Mouse (Mus musculus): ENCODE data around the gene Mgrn1. TPM values are rescaled to one million over a fixed set of nuclear protein-coding genes. Genes with fewer than 3 reads are reported as not detected.

Gene Mgrn1
- polyA plus RNA-seq (2015; fragmentation: Nextera tagmentation; extraction: Ambion mirVana): 81.1 and 87.7 TPM in 2 replicates

DNA sequence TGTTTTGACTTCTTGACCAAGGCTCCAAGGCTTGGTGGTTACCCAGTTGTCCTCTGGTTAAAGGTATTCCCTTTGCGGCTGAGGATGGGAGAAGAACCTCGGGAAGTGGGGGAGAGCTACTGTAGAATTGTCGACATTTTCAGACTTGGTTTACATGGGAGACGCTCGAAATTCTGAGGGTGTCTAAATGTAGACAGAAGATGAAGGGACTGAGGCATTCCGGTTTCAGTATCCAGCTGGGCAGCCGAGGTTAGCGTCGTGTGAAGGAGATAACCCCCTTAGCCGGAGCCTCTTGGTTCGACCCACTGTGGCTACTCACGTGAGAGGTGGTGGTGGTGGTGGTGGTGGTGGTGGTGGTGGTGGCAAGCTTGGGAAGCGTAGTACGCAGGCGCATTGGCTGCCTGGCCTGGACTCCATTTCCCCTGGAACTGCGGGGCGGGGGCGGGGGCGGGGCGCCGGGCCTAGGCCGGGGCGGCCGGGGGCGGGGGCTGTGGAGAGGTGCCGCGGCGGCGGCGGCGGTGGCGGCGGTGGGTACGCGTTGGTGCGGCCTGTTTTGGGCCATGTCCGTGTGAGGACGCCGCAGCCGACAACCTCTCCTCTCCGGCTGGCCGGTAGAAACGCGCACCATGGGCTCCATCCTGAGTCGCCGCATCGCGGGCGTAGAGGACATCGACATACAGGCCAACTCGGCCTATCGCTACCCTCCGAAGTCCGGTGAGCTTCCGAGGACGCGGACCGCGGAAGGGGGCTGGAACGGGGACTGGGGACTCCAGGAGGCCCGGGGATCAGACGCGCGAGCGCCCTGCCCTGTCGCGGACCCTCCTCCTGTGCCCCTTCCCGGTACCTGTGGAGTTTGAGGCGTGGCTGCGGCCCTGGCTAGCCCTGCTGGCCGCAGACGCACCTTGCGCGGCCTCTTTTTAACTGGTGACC lies at the start of gene Mgrn1:
TSS of gene Mgrn1 (plus strand) at position 490 of the 930 bp plus-strand sequence.
- WGBS: under 1% methylated on average over 68 of the region's 74 CpGs
- no peaks in the 10 kb centered on the region for H3K36me3 ChIP-seq (ENCODE audit: control insufficient read depth, insufficient read depth, low read length)
- peak; percentile 91 for ATAC-seq (ENCODE audit: insufficient read depth, low FRiP score)
- no peaks in the 10 kb centered on the region for H3K9me3 ChIP-seq (replicated peaks; ENCODE audit: control insufficient read depth, low read length)
- peaks cover 37% of the 10 kb centered on the region for H3K4me1 ChIP-seq (ENCODE audit: control insufficient read depth, insufficient read depth, low read length)
- H3K9ac ChIP-seq (ENCODE audit: low read length): peak within 1 kb of the TSS; percentile 94
- H3K27me3 ChIP-seq (ENCODE audit: control insufficient read depth, insufficient read depth, low read length): no peaks in the 10 kb centered on the region
- peak within 1 kb of the TSS; percentile 92 for H3K4me2 ChIP-seq (ENCODE audit: low read depth, low read length)
- H3K4me3 ChIP-seq (replicated peaks; ENCODE audit: low read length): peak within 1 kb of the TSS; percentile 95
- peak within 1 kb of the TSS; percentile 93 for H3K27ac ChIP-seq (ENCODE audit: low read length)

DNA sequence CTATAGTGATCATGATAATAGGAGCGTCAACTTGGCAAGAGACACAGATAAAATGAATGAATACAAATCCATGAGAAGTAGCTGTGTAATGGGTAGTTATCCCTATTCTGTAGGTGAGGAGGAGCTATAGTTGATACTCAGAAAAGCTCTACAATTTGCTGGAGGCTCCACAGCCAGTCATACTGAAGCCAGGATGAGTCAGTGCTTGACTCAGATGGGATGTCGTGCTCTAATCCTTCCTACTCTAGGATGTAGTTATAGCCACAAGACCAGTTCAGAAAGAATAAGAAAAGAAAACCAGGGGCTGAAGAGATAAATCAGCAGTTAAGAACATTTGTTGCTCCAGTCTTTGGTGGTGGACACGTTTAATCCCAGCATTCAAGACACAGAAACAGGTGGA lies 48.4 kb upstream of the Mgrn1 start:
- Histone ChIP-seq H3K27me3 (ENCODE audit: control insufficient read depth, insufficient read depth, low read length) (no peaks in the 10 kb centered on the region), H3K4me1 (ENCODE audit: control insufficient read depth, insufficient read depth, low read length) (no peaks in the 10 kb centered on the region), H3K4me3 (replicated peaks; ENCODE audit: low read length) (no peak overlapping the region), H3K36me3 (ENCODE audit: control insufficient read depth, insufficient read depth, low read length) (no peaks in the 10 kb centered on the region), H3K9me3 (replicated peaks; ENCODE audit: control insufficient read depth, low read length) (no peaks in the 10 kb centered on the region), H3K9ac (ENCODE audit: low read length) (no peak overlapping the region), H3K27ac (ENCODE audit: low read length) (no peak overlapping the region), H3K4me2 (ENCODE audit: low read depth, low read length) (no peak overlapping the region)
- 68% methylated on average over 3 of the region's 3 CpGs for WGBS
- no peak for ATAC-seq (ENCODE audit: insufficient read depth, low FRiP score)

DNA sequence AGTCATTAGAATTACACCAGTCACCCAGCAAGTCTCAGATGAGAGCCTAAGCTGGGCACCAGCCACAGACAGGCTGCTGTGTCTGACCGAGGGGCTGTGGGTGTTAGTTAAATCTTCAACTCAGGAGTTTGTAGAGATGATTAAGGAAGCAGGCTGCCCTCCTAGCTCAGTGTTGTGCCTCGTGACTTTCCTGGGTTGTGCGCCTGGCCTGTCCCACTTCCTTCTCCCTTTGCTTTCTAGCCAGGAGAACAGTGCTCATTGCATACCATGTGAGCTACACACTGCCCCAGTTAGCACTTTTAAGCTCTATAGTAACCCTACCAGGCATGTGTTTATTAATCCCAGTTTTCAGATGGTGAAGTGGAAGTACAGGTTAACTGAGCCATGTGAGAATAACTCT lies 46.5 kb upstream of the Mgrn1 start:
- H3K27ac ChIP-seq (ENCODE audit: low read length): no peak overlapping the region
- 65% methylated on average over 3 of the region's 3 CpGs for WGBS
- H3K9ac ChIP-seq (ENCODE audit: low read length): no peak overlapping the region
- H3K9me3 ChIP-seq (replicated peaks; ENCODE audit: control insufficient read depth, low read length): no peaks in the 10 kb centered on the region
- H3K4me3 ChIP-seq (replicated peaks; ENCODE audit: low read length): no peak overlapping the region
- no peaks in the 10 kb centered on the region for H3K36me3 ChIP-seq (ENCODE audit: control insufficient read depth, insufficient read depth, low read length)
- ATAC-seq (ENCODE audit: insufficient read depth, low FRiP score): no peak
- no peak overlapping the region for H3K4me2 ChIP-seq (ENCODE audit: low read depth, low read length)
- H3K4me1 ChIP-seq (ENCODE audit: control insufficient read depth, insufficient read depth, low read length): no peaks in the 10 kb centered on the region
- no peaks in the 10 kb centered on the region for H3K27me3 ChIP-seq (ENCODE audit: control insufficient read depth, insufficient read depth, low read length)

GRCm38 (mm10) chr16:4840231-4840630 lies 45.8 kb upstream of the Mgrn1 start:
- WGBS: 74% methylated on average over 8 of the region's 8 CpGs
- no peak overlapping the region for H3K4me3 ChIP-seq (replicated peaks; ENCODE audit: low read length)
- H3K36me3 ChIP-seq (ENCODE audit: control insufficient read depth, insufficient read depth, low read length): no peaks in the 10 kb centered on the region
- ATAC-seq (ENCODE audit: insufficient read depth, low FRiP score): no peak
- no peak overlapping the region for H3K27ac ChIP-seq (ENCODE audit: low read length)
- no peak overlapping the region for H3K9ac ChIP-seq (ENCODE audit: low read length)
- H3K4me1 ChIP-seq (ENCODE audit: control insufficient read depth, insufficient read depth, low read length): no peaks in the 10 kb centered on the region
- H3K9me3 ChIP-seq (replicated peaks; ENCODE audit: control insufficient read depth, low read length): no peaks in the 10 kb centered on the region
- no peak overlapping the region for H3K4me2 ChIP-seq (ENCODE audit: low read depth, low read length)
- H3K27me3 ChIP-seq (ENCODE audit: control insufficient read depth, insufficient read depth, low read length): no peaks in the 10 kb centered on the region

DNA sequence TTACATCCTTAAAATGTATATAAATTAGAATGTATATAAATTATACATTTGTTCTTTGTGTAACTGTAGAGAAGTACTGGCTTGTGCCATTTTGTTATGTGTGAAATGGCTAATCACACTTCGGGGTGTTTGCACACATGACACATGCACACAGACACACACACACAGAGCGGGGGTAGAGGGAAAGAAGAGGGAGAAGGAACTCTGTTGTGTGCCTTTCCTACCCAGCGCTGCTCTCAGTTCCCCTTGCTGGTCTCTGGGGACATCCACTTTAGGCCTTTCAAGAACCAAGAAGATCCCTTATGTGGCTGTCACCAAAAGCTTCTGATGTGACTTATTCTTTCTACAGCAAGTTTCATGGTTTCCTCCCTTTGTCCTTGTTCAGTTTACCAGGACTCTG lies 39.0 kb upstream of the Mgrn1 start:
- Histone ChIP-seq H3K4me1 (ENCODE audit: control insufficient read depth, insufficient read depth, low read length) (peaks cover 13% of the 10 kb centered on the region), H3K9me3 (replicated peaks; ENCODE audit: control insufficient read depth, low read length) (no peaks in the 10 kb centered on the region), H3K9ac (ENCODE audit: low read length) (no peak overlapping the region), H3K4me2 (ENCODE audit: low read depth, low read length) (no peak overlapping the region), H3K4me3 (replicated peaks; ENCODE audit: low read length) (no peak overlapping the region), H3K27ac (ENCODE audit: low read length) (no peak overlapping the region), H3K36me3 (ENCODE audit: control insufficient read depth, insufficient read depth, low read length) (no peaks in the 10 kb centered on the region), H3K27me3 (ENCODE audit: control insufficient read depth, insufficient read depth, low read length) (no peaks in the 10 kb centered on the region)
- 73% methylated on average over 3 of the region's 3 CpGs for WGBS
- no peak for ATAC-seq (ENCODE audit: insufficient read depth, low FRiP score)

DNA sequence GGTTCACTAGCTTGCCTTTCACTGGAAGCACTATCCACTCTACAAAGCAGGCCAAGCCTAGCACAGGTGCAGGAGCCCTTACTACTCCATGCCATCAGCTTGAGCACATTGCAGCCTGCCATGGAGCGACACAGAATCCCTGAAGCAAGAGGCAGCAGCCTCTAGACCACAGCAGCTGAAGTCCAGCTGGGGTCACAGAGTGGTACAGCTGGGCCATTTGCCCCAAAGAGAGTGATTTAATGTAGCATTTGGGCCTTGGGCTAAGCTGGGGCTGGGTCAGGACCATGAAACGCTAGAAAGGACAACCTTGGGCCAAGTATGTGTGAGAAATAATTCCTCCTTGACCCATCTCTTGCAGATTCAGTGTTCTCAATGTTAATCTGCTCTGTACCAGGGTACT lies 38.0 kb upstream of the Mgrn1 start:
- 82% methylated on average over 2 of the region's 2 CpGs for WGBS
- Histone ChIP-seq H3K27ac (ENCODE audit: low read length) (no peak overlapping the region), H3K9me3 (replicated peaks; ENCODE audit: control insufficient read depth, low read length) (no peaks in the 10 kb centered on the region), H3K36me3 (ENCODE audit: control insufficient read depth, insufficient read depth, low read length) (no peaks in the 10 kb centered on the region), H3K4me2 (ENCODE audit: low read depth, low read length) (no peak overlapping the region), H3K9ac (ENCODE audit: low read length) (no peak overlapping the region), H3K27me3 (ENCODE audit: control insufficient read depth, insufficient read depth, low read length) (no peaks in the 10 kb centered on the region), H3K4me3 (replicated peaks; ENCODE audit: low read length) (no peak overlapping the region), H3K4me1 (ENCODE audit: control insufficient read depth, insufficient read depth, low read length) (peaks cover 13% of the 10 kb centered on the region)
- ATAC-seq (ENCODE audit: insufficient read depth, low FRiP score): no peak

DNA sequence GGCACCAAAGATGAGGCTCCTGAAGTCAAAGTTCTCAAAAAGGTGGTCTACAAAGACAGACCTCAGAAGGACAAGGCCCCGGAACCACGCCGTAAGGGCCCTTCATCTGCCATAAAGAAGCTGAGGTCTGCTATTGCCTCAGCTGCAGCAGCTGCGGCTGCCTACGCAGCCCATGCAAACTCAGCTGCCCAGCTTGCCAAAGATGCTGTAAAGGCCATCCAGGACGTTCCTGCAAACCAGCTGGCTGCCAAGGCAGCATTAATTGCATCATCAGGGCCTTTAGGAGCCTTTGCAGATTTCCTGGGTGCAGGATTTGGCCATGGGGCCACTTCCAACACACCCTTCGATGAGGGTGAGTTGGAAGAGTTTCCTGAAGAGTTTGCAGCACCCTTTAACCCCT lies 35.7 kb upstream of the Mgrn1 start:
- ATAC-seq (ENCODE audit: insufficient read depth, low FRiP score): no peak
- Histone ChIP-seq H3K9me3 (replicated peaks; ENCODE audit: control insufficient read depth, low read length) (no peaks in the 10 kb centered on the region), H3K9ac (ENCODE audit: low read length) (no peak overlapping the region), H3K4me1 (ENCODE audit: control insufficient read depth, insufficient read depth, low read length) (peaks cover 13% of the 10 kb centered on the region), H3K27ac (ENCODE audit: low read length) (peak overlapping the region; percentile 76), H3K4me3 (replicated peaks; ENCODE audit: low read length) (no peak overlapping the region), H3K36me3 (ENCODE audit: control insufficient read depth, insufficient read depth, low read length) (no peaks in the 10 kb centered on the region), H3K27me3 (ENCODE audit: control insufficient read depth, insufficient read depth, low read length) (no peaks in the 10 kb centered on the region), H3K4me2 (ENCODE audit: low read depth, low read length) (no peak overlapping the region)
- 66% methylated on average over 7 of the region's 7 CpGs for WGBS

- H3K9me3 ChIP-seq (replicated peaks; ENCODE audit: control insufficient read depth, low read length): no peaks in the 10 kb centered on the region
- no peak overlapping the region; the same call in 1 of the 2 replicates for H3K4me2 ChIP-seq (ENCODE audit: low read depth, low read length)
- WGBS: 40% methylated on average over 5 of the region's 5 CpGs
- peaks cover 13% of the 10 kb centered on the region for H3K4me1 ChIP-seq (ENCODE audit: control insufficient read depth, insufficient read depth, low read length)
- H3K36me3 ChIP-seq (ENCODE audit: control insufficient read depth, insufficient read depth, low read length): no peaks in the 10 kb centered on the region
- H3K9ac ChIP-seq (ENCODE audit: low read length): no peak overlapping the region
- no peak overlapping the region for H3K4me3 ChIP-seq (replicated peaks; ENCODE audit: low read length)
- peak overlapping the region; percentile 76 for H3K27ac ChIP-seq (ENCODE audit: low read length)
- ATAC-seq (ENCODE audit: insufficient read depth, low FRiP score): peak; percentile 64; the same call in 1 of the 2 replicates
- no peaks in the 10 kb centered on the region for H3K27me3 ChIP-seq (ENCODE audit: control insufficient read depth, insufficient read depth, low read length)
These were observed 35.0 kb upstream of the Mgrn1 start for GRCm38 (mm10) chr16:4850938-4851628.

DNA sequence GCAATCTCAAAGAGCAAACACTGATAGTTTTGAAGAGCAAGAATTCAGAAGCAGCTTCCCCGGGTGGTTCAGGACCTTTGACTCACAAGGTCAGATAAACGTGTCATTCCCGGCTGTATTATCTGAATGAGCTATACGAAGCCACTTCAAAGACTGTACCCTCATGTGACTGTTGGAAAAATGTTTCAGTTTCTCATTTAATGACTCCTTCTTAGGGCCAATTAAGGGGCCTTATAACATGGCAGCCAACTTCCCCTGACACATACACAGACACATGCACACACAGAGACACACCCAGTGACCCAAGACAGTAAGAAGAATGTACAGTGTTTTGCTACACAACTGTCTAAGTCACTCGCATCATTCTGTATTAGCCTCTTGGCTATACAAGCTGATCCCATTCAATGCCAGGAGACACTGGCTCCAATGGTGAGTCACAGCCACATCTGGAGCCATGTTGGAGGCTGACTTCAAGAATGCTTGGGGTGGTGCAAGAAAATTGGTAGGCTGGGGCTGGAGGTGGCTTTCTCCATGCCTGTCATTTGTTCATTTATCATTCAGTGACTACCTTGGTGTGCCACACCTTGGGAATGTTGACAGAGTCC lies 30.9 kb upstream of the Mgrn1 start:
- Histone ChIP-seq H3K9me3 (replicated peaks; ENCODE audit: control insufficient read depth, low read length) (no peaks in the 10 kb centered on the region), H3K4me3 (replicated peaks; ENCODE audit: low read length) (no peak overlapping the region), H3K4me2 (ENCODE audit: low read depth, low read length) (no peak overlapping the region), H3K4me1 (ENCODE audit: control insufficient read depth, insufficient read depth, low read length) (peaks cover 13% of the 10 kb centered on the region), H3K27me3 (ENCODE audit: control insufficient read depth, insufficient read depth, low read length) (no peaks in the 10 kb centered on the region), H3K36me3 (ENCODE audit: control insufficient read depth, insufficient read depth, low read length) (no peaks in the 10 kb centered on the region), H3K9ac (ENCODE audit: low read length) (no peak overlapping the region), H3K27ac (ENCODE audit: low read length) (no peak overlapping the region)
- 28% methylated on average over 5 of the region's 5 CpGs for WGBS
- no peak for ATAC-seq (ENCODE audit: insufficient read depth, low FRiP score)
